Mouse (Mus musculus): ENCODE measurements around the gene Slc33a1.

Gene Slc33a1

DNA sequence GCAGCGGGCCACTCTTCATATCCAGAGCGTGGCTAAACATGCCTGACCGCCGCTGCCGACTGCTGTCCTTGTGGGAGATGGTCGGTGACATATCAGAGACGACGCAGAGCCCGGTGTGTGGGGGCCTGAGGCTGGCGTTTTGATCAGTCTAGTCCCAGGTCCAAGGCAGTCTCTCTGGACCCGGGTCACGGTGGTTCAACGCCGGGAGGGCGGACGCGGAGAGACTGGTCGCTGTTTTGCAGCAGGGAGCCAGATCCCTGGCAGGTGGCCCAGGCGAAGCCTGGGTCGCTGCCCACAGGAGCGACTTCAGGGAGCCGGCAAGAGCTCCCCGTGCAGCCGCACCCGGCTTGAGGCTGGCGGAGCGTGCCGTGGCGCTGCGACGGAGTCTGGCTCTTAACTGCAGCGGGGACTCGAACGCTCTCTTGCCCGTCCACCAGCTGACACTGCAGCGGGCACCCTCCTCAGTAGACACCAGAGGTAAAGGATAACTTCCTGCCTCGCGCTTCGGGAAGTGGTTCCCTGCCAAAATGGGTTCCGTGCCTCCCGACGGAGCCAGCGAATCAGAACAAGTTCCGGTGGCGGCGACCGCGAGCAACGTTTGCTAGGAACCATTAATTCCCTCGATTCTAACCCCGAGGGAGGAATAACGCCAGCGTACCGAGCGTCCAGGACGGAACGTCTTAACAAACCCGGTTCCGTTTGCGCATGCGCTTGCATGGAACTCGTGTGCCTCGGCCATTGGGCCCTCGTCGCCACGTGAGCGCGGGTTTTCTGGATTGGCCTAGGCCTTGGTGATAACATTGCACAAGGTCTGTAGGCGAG, at the start of gene Slc33a1:
TSS of gene Slc33a1 (minus strand) at position 669 of the 822 bp plus-strand sequence.
- DNase-seq (ENCODE audit: extremely low spot score, low spot score): peak; percentile 99

DNA sequence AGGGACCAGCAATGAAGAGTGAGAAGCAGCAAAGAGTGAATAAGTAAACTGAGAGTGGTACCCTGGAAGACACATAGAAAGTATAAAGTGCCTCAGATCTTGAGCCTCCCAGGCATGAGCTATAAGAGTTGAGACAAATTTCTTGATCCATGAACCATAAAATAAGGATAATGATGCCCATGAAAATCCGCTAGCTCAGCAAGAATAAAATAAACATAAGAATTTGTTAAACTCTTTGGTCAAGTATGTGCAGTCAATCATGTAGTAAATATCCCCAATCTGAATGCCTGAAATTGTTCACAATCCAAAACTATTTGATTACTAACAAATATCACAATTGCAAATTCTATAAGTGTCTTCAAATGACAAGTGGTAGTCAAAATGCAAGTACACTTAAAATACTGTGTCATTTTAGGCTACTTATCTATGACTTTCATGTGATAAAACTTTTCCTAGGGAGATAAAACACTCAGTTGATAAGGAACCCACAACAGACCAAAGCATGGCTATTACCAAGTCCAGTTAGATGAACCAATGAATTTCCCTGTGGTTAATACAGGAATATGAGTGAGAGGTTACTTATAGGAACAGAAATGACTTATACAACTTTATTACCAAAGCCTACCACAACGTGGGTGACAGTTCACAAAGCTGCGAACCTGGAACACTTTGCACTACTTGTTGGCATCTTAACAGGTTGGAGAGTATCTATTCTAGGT, 24.3 kb upstream of the Slc33a1 start:
- no peak for DNase-seq (ENCODE audit: extremely low spot score, low spot score)

DNA sequence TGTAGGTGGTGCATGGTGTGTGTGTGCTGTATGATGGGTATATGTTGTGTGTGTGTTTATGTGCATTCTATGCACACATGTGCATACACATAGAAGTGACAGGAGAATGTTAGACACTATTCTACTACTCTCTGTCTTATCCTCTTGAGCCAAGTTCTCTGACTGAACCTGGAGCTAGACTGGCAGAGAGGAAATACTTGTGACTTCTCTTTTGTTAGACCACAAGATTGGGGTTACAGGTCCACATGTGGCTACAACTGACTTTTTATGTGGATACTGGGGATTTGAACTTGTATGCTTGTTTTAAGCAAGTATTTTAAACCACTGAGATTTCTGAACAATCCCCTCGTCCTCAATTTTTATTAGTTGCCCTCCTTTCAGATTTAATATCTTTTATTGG, 22.1 kb upstream of the Slc33a1 start:
- DNase-seq (ENCODE audit: extremely low spot score, low spot score): no peak

DNA sequence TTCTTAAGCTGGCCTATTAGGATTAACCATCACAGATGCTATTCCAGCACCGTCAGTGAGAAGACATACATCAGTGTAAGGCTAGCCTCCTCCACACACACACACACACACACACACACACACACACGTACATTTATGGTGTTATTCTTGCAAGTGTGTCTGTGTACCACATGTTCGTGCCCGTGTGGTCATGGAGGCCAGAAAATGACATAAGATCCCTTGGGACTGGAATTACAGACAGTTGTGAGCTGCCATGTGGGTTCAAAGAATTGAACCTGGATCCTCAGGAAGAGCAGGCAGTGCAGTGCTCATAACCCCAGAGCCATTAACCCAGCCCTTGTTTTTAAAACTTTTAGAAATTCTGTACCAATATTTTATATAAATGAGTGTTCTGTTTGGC, 13.3 kb upstream of the Slc33a1 start:
- DNase-seq (ENCODE audit: extremely low spot score, low spot score): no peak

DNA sequence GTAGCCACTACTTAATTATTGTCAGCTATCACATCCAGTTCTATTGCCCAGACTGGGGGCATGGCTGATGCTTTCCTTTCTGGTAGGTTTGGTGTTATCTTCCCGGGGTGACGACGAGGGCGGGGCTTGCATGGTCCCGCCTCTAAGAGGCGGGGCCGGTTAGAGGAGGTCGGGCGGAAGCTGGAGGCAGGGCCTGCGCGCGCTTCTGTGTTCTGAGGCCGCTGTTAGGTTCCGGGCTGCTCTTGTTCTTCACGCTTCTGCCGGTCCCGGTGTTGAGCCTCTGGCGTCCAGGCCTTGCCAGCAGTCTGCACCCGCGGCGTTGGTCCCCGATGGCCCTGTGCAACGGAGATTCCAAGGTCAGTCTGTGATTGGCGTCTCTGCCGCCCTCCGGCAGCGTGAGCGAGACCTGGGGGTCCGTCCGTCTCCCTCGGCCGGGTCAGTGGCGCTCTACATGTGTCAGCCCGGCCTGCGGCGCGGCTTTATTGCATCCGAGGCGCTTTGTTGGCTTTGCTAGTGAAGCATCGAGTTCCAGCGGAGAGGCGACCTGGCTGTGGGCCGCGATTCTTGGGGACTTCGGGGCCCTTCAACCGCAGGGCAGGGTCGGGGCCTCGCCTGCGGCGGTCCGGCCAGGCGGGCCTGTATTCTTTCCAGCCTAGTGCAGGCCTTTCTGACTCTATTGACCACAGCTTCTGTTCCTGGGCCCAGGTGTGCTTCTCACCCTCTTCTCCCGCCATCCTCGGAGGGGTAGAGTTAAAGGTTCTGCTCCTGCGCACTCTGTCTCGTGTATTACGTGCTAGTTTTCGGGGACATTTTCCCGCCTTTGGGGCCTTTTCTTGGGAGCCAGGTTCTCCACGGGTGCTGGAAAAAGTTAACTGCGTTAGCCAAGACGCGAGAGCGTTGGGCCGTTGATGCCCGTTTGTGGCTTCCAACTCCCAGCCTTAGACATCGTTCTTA, 11.7 kb upstream of the Slc33a1 start, which contains the start of gene Gmps:
TSS of gene Gmps (plus strand) at position 152 of the 954 bp plus-strand sequence.
- DNase-seq (ENCODE audit: extremely low spot score, low spot score): peak; percentile 92

DNA sequence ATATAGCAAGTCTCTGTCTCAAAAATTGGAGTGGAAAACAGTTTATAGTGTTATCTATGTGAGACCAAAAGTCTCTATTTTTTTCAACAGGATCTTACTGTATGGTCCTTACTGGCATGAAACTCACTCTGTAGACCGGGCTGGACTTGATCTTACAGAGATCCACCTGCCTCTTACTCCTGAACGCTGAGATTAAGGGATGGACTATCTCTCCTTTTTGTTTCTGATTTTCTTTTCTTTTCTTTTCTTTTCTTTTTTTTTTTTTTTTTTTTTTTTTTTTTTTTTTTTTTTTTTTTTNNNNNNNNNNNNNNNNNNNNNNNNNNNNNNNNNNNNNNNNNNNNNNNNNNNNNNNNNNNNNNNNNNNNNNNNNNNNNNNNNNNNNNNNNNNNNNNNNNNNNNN, 1.4 kb upstream of the Slc33a1 start:
- DNase-seq (ENCODE audit: extremely low spot score, low spot score): no peak

DNA sequence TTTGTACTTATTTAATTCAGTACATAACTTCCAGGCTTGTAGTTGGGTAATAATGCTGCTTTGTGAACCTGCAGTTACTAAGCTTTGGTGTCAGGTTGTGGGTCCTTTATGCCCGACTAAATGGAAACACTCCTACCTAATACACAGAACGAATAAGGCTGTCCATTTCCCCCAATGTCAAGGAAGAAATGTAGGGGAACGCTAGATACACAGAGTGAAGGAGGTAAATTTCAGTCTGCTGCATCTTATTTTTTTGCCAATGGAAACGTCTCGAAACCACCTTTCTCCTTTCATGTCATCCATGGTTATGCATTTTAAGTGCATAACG, 318 bp upstream of the Slc33a1 start:
- DNase-seq (ENCODE audit: extremely low spot score, low spot score): no peak

DNA sequence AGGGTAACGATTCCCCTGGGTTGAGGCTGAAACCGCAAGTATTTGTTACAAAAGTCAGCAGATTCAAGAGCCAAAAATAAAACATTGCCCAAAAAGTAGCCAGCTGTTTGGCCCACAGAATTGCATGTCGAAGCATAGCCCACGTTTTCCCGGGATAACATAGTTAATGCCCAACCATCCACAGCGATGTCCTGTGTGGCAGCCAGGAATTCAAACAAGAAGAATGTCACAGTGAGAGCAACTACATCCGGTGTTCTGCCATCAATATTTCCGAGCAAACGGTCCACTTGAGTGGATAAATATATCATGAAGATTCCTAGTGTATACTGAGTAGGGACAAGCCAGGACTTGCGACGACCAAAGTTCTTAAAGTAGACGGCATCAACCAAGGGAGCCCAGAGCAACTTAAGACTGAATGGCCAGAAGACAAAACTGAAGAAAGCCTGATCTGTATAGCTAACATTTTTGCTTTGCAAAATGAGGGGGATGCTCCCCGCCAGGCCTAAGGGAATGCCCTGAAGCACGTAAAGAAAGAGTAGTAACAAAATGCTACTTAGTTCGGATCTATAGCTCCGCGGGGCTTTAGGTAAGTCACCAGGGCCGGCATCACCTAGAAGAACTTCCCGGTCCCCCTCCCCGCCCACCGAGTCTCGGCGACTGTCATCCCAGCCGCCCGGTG, 1.0 kb downstream of the Slc33a1 start:
- DNase-seq (ENCODE audit: extremely low spot score, low spot score): peak; percentile 24

DNA sequence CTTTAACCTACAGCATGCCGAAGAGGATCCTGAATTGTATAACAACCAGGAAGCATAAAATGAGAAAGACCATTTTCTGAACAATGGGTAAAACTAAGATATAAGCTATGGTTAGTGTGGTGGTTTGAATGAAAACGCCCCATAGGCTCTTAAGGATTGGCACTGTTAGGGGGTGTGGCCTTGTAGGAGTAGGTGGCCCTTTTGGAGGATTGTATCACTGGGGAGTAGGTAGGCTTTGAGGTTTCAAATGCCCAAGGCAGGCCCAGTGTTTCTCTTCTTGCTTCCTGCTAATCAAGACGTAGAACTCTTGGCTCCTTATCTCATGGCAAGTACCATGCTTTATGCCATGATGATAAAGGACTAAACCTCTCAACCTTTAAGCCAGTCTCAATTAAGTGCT, 14.7 kb downstream of the Slc33a1 start:
- no peak for DNase-seq (ENCODE audit: extremely low spot score, low spot score)

DNA sequence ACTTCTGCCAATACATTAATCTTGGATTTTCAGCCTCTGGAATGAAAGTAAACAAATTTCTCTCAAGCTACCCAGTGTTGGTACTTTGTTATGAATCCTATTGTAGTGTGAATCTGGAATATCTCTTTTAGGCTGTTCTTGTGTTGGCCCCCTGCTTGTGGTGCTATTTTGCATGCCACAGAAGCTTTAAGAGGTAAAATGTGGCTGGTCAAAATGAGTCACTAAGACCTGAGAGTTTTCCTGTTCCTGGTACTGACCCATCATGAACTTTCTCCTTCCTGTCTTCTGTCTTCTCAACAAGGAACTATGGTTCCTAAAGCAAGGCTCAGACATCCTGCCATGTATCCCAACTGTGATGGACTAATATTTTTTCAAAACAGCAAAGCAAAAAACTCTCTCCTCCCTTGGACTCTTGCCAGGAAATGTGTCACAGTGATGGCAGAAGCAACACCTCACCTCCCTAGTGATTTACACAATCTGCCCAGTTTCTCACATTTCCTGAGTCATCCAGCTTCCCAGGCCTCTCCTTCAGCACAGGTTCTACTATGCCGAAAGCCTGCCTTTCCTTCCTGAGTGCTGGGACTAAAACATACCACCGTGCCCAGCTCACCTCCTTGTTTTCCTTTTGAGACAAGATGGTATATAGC, 23.2 kb downstream of the Slc33a1 start:
- no peak for DNase-seq (ENCODE audit: extremely low spot score, low spot score)

DNA sequence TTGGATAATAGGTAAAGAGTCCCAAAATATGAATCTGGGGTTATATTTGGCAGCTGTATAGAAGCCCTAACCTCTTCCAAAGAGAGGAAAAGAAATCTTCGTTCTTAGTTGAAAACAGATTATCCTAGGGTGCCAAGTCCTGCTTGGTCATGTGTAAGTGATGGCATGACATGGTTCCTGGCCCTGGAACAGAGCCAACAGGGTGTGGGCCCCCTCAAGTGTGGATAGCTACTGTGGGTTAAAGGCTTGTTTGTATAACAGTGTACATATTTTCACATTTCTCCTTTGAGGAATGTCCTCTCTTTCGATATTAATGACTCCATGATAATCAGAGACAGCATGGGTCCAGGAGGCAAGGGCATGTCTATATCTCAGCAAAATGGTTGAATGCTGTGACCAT, 25.6 kb downstream of the Slc33a1 start:
- no peak for DNase-seq (ENCODE audit: extremely low spot score, low spot score)

DNA sequence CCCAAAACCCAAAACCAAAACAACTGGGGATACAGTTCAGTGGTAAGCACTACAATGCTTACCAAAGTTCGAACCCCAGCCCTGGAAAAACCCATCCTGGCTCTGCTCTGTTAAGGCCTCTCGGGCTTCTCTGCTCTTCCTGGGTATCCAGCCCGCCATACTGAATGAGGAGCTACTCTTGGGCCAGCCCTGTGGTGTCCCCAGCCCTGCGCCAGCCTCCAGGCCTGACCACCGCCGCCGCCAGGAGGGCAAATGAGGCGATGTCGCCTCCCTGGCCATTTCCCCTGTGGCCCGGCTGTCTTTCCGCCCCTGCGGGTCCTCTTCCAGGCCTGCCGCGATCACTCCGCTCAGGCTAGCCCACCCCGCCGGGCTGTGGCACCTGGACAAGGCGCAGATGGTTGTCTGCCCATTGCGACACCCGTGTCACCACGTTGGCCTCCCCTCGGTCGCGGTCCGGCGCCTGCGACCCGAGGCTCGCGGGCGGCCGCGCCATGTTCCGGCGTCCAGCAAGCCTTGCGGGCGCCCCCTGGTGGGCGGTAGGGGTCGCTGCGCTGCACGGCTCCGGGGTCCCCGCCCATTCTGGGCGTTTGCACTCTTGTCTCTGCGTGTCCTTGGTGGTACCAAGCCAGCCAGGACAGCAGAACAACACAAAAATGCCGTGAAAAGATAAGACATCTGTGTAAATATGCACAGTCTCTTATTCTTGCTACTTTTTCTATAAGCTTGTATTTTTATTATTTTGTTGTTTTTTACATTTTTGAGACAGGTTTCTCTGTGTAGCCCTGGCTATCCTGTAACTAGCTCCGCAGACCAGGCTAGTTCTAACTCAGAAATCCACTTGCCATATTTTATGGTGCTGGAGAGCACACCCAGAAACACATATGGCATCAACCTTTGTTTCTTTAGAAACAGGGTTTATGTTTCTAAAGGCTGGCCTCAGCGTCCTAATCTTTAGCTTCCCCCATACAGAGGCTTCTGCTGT, 35.4 kb downstream of the Slc33a1 start, which contains the start of gene E130311K13Rik:
TSS of gene E130311K13Rik (minus strand) at position 595 of the 982 bp plus-strand sequence.
- DNase-seq (ENCODE audit: extremely low spot score, low spot score): peak; percentile 92

DNA sequence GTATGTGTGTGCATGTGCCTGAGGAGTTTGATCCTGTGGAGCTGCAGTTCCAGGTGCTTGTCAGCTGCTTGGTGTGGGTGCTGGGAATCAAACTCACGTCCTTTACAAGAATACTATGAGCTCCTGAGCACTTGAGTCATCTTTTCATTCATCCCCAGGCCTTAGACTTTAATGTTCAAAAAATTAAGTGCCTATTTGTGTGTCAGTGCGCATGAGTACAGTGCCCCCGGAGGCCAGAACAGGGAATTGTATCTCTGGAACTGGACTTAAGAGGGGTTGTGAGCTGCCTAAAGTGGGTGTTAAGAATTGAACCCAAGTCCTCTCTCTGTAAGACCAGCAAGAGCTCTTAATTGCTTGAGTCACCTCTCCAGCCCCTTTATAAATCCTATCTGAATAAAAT, 44.9 kb downstream of the Slc33a1 start:
- no peak for DNase-seq (ENCODE audit: extremely low spot score, low spot score)

DNA sequence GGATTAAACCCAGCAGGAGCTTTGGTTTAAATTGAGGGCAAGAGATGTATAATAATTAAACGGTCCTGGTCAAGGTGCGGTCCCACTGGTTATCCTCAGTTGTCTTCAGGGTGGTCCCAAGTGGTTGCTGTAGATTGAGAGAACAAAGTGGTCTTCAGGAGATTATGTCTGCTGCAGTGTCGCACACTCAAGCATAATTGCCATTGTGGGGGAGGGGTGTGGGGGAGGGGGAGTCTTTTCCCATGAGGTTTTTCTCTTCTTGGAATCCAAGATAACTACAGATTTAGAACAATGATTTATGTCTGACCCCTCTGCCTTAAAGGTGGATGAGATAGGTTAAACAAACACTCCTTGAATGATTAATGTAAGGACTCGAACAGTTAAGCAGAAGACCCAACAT, 54.3 kb downstream of the Slc33a1 start:
- no peak for DNase-seq (ENCODE audit: extremely low spot score, low spot score)

DNA sequence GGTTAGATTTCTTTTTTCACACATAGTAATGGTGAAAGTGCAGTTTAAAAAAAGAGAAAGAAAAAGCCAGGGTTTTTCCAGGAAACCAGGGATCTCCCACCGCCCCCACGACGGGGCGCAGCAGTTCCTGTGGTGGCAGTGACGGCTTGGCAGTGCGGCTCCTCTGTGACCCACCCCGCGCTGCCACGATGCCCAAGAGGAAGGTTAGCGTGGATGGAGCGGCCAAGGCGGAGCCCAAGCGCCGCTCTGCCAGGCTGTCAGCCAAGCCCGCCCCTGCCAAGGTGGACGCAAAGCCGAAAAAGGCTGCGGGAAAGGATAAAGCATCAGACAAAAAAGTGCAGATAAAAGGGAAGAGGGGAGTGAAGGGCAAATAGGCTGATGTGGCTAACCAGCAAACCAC, 59.3 kb downstream of the Slc33a1 start:
- no peak for DNase-seq (ENCODE audit: extremely low spot score, low spot score)

DNA sequence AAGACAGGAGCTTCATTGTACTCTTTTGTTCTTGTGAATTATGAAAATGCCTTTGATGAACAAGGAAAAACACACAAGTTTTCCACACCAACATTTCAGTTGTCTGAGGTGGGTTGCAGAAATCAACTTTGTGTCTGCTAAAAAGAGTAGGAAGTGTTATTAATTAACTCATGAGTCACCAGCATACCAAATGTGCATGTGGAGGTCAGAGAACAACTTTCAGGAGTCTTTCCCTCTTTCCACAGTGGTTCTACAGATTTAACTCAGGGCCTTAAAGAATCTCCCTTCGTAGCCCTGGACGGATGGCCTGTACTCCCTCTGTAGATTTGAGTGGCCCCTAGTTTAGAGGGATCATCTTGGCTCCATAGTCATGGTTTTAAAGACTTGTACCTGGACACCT, 60.4 kb downstream of the Slc33a1 start:
- no peak for DNase-seq (ENCODE audit: extremely low spot score, low spot score)

DNA sequence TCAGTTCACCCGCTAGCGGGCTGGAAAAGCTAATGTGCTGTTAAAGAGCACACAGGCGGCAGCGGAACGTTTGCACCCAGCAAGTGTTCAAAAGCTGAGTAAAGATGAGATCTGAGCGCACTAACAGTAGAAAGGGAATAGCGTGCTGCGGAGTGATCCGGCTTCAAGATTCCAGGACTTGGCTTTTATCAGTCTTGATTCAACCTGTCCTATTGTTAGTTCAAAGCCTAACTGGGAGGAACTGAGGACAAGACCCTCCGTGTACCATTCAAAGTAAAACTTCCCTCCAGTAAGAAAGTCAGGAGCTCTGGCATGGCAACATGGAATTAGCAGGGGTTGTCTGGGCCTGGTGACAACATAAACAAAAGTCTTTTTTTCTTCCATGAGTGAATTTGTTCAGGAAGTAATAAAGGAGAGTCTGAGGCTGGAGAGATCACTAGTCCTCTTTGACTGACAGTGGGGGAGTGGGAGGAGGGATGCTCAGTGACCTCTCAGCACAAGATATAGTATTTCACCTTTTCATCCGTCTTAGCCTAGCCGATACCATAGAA, 64.5 kb downstream of the Slc33a1 start:
- DNase-seq (ENCODE audit: extremely low spot score, low spot score): peak; percentile 56

DNA sequence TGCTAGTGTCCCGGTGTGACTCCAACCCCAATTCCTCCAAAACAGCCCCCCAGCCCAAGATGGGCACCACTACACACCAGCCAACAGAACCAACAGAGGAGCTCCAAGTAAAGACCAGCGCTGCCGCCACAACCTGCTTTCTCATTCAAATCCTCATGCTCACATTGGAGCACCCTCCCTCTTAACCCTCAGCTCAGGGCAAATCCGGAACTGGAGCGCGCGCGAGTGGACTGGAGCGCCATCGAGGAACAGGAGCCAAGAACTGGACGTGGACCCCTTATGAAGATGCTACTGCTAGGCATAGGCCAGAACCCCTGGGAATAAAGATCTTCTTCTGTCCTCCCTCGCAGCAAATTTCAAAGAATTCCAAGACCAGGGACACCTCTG, 65.3 kb downstream of the Slc33a1 start, which contains the start of gene Plch1:
TSS of gene Plch1 (minus strand) at position 164 of the 387 bp plus-strand sequence.
- DNase-seq (ENCODE audit: extremely low spot score, low spot score): peak; percentile 89
